Comparison of ENCODE assay signal across 9 mouse cellular contexts in genomic region chr3:79516099-79516920, GRCm38 (mm10). TPM values are rescaled to one million over a fixed set of nuclear protein-coding genes. Genes with fewer than 3 reads are reported as not detected.
DNase-seq lines count a peak whose midpoint lies in the region; ATAC-seq and TF ChIP-seq lines count a peak whose summit lies in the region.
"Had no signal": no experiment of that assay in that cellular context is flagged by ENCODE, and none has a peak within 500 bp of the region (broad histone marks: within the 10 kb centered on the region; RNA-seq: fewer than 3 reads in every experiment).

No protein-coding gene starts in this region.

- H3K9ac ChIP-seq in forebrain, embryonic 11.5 days (ENCODE audit: low read length) = no peak overlapping the region
- H3K9ac ChIP-seq in forebrain, embryonic 16.5 days (replicated peaks; ENCODE audit: low read depth, low read length) = no peak overlapping the region
- no peak overlapping the region for H3K9ac ChIP-seq in ES-Bruce4 (ENCODE audit: low read depth, poor library complexity, severe bottlenecking)

- H3K27me3 ChIP-seq in forebrain, embryonic 11.5 days (ENCODE audit: control insufficient read depth, insufficient read depth, low read length) = no peaks in the 10 kb centered on the region
- no peaks in the 10 kb centered on the region for H3K27me3 ChIP-seq in forebrain, embryonic 16.5 days (replicated peaks; ENCODE audit: control insufficient read depth, insufficient read depth, low read length)
- no peaks in the 10 kb centered on the region for H3K27me3 ChIP-seq in ES-Bruce4 (ENCODE audit: control insufficient read depth, insufficient read depth, low read length, poor library complexity, severe bottlenecking)

- H3K4me1 ChIP-seq in forebrain, embryonic 11.5 days (replicated peaks; ENCODE audit: control insufficient read depth, insufficient read depth, low read length) = peaks cover 4% of the 10 kb centered on the region; the same call in 1 of the 2 replicates
- H3K4me1 ChIP-seq in forebrain, embryonic 16.5 days (replicated peaks; ENCODE audit: control insufficient read depth, insufficient read depth, low read length) = peaks cover 17% of the 10 kb centered on the region; the same call in 1 of the 2 replicates
- peaks cover 2% of the 10 kb centered on the region for H3K4me1 ChIP-seq in ES-Bruce4 (ENCODE audit: control insufficient read depth, insufficient read depth, low read length)

- H3K36me3 ChIP-seq in forebrain, embryonic 11.5 days (ENCODE audit: control insufficient read depth, insufficient read depth, low read length) = no peaks in the 10 kb centered on the region
- H3K36me3 ChIP-seq in forebrain, embryonic 16.5 days (ENCODE audit: control insufficient read depth, insufficient read depth) = no peaks in the 10 kb centered on the region
- peaks cover 4% of the 10 kb centered on the region; the same call in 1 of the 2 replicates for H3K36me3 ChIP-seq in ES-Bruce4 (ENCODE audit: control insufficient read depth, insufficient read depth, low read length, poor library complexity, severe bottlenecking)

- peak; percentile 40 for DNase-seq in forebrain, embryonic 11.5 days (ENCODE audit: low spot score)
- peak; percentile 73 to 76 for DNase-seq in cerebellum, postnatal 25 days
- DNase-seq in heart, postnatal 36 days = peak; percentile 39 to 50
- DNase-seq in left cerebral cortex, postnatal 4 days = no peak
- DNase-seq in gastrocnemius, adult 8-10 months (ENCODE audit: low spot score in 2 of 2) = no peak
- DNase-seq: thymus, adult 2 months had no signal

- TF ChIP-seq CTCF in ES-Bruce4 (IDR thresholded peaks at IDR 0.05; ENCODE audit: low read depth, low read length) = no peak

- no peak for TF ChIP-seq POLR2A in ES-Bruce4 (IDR thresholded peaks at IDR 0.05; ENCODE audit: insufficient read depth, low read length)

- H3K4me3 ChIP-seq in forebrain, embryonic 11.5 days (ENCODE audit: low read depth, low read length) = no peak overlapping the region
- H3K4me3 ChIP-seq in forebrain, embryonic 16.5 days (replicated peaks; ENCODE audit: low read length) = no peak overlapping the region
- H3K4me3 ChIP-seq in ES-Bruce4 (ENCODE audit: low read depth, low read length) = 0 out of 2 replicates have a peak overlapping the region, but pooled peaks have one; percentile 6

- TF ChIP-seq EP300 in ES-Bruce4 (IDR thresholded peaks at IDR 0.05; ENCODE audit: insufficient read depth, low read depth, low read length) = no peak

- WGBS in forebrain, embryonic 11.5 days = 69% methylated on average over 14 of the region's 14 CpGs
- 72% methylated on average over 14 of the region's 14 CpGs for WGBS in forebrain, embryonic 16.5 days

- no peak for ATAC-seq in forebrain, embryonic 11.5 days (replicated peaks; ENCODE audit: low FRiP score)
- no peak for ATAC-seq in forebrain, embryonic 16.5 days
- ATAC-seq in erythroblast, adult 5-6 weeks (replicated peaks; ENCODE audit: low FRiP score, poor library complexity, severe bottlenecking) = no peak

- no peaks in the 10 kb centered on the region for H3K9me3 ChIP-seq in forebrain, embryonic 11.5 days (ENCODE audit: control insufficient read depth, low read length)
- no peaks in the 10 kb centered on the region for H3K9me3 ChIP-seq in forebrain, embryonic 16.5 days (ENCODE audit: control insufficient read depth, low read length)
- no peaks in the 10 kb centered on the region for H3K9me3 ChIP-seq in ES-Bruce4 (replicated peaks; ENCODE audit: control insufficient read depth, insufficient read depth, low read length, poor library complexity, severe bottlenecking)

- H3K27ac ChIP-seq in forebrain, embryonic 11.5 days (ENCODE audit: low read depth, low read length) = no peak overlapping the region
- no peak overlapping the region for H3K27ac ChIP-seq in forebrain, embryonic 16.5 days (ENCODE audit: low read length)
- no peak overlapping the region for H3K27ac ChIP-seq in ES-Bruce4 (ENCODE audit: insufficient read depth, low read length)

- intact Hi-C loops in heart, postnatal 36 days (cut with DNase I) = loop anchor here (5.0 kb wide), 1 partner anchor 71 kb away; no protein-coding TSS in a partner anchor
- intact Hi-C loops in left cerebral cortex, postnatal 4 days (cut with DNase I) = loop anchor here (10.0 kb wide), 1 partner anchor 48 kb away; the partner anchor contains the start of gene Fnip2

- no peak overlapping the region for H3K4me2 ChIP-seq in forebrain, embryonic 11.5 days (ENCODE audit: low read depth, low read length, severe bottlenecking)
- H3K4me2 ChIP-seq in forebrain, embryonic 16.5 days (ENCODE audit: low read length) = no peak overlapping the region

RNA-seq across cellular contexts. Expression of gene Fnip2, which starts 51.3 kb away (rescaled TPM):
- polyA plus RNA-seq in forebrain, embryonic 11.5 days (2014; fragmentation: Nextera tagmentation; extraction: Ambion mirVana) = 9.2 and 9.4 TPM in 2 replicates
- 4.0 and 5.7 TPM in 2 replicates for polyA plus RNA-seq in forebrain, embryonic 16.5 days (2015; fragmentation: Nextera tagmentation; extraction: Ambion mirVana)
- 35.5 and 36.7 TPM in 2 replicates for polyA plus RNA-seq in ES-Bruce4 (2011; ENCODE audit: insufficient read depth, insufficient read length, low read depth, missing spikeins)
- total RNA-seq in heart, postnatal 36 days (2021) = 10 to 100 TPM; 13.8 to 20.3 TPM
- total RNA-seq in left cerebral cortex, postnatal 4 days (2021) = 10 to 100 TPM; 42.9 to 46.9 TPM
- total RNA-seq in gastrocnemius, adult 8-10 months (2022) = 1 to 10 TPM; 2.8 to 4.3 (median 3.3) TPM
- total RNA-seq in erythroblast, adult 5-6 weeks (2015; ENCODE audit: low replicate concordance) = 35.5 and 82.1 TPM in 2 replicates
- 93.3 and 101 TPM in 2 replicates for total RNA-seq in erythroblast, adult 5-6 weeks (2017; ENCODE audit: low replicate concordance)

Comparison
In these comparisons a context has a peak if more than half of its experiments do, and no peak if none do; other contexts are left out.
1. DNase-seq: peak in forebrain, embryonic 11.5 days (single experiment), cerebellum, postnatal 25 days (2 of 2) and heart, postnatal 36 days (2 of 2); none in left cerebral cortex, postnatal 4 days (single experiment) and gastrocnemius, adult 8-10 months (0 of 2).